Mouse (Mus musculus) G1E (cell line): ENCODE data around the gene Gm5617. TPM values are rescaled to one million over a fixed set of nuclear protein-coding genes. Genes with fewer than 3 reads are reported as not detected.
"Not testable (repeated sequence)": the region's sequence is repeated elsewhere in the genome, so short reads cannot be mapped to it uniquely, and the experiment has no call there.

ENCODE experiments used
- ATAC-seq: 2 replicates; pipeline ENCODE4 v1.8.0; 2016; ENCODE audit warnings: mild to moderate bottlenecking; ENCODE audit not compliant: insufficient number of reproducible peaks, poor library complexity, low FRiP score, severe bottlenecking; ENCODE audit errors: extremely low read depth
- DNase-seq: peaks from one replicate; pipeline ENCODE4 v3.0.0; 2012; ENCODE audit warnings: low spot score
- H3K27me3 ChIP-seq: 2 replicates; pipeline ENCODE4 v1.6.1; 2012; ENCODE audit warnings: mild to moderate bottlenecking, low read length, inconsistent platforms; ENCODE audit not compliant: insufficient read depth
- H3K36me3 ChIP-seq: replicated peaks from 2 replicates; pipeline ENCODE3; 2012; ENCODE audit warnings: mild to moderate bottlenecking, inconsistent platforms
- H3K4me1 ChIP-seq: 2 replicates; pipeline ENCODE4 v1.6.1; 2012; ENCODE audit warnings: low read depth, low read length, inconsistent platforms, mixed read lengths; ENCODE audit not compliant: insufficient read depth
- H3K4me3 ChIP-seq: 2 replicates; pipeline ENCODE4 v1.5.1; 2012; ENCODE audit warnings: low read depth, mild to moderate bottlenecking, inconsistent platforms, low read length, moderate library complexity, mixed read lengths
- H3K9me3 ChIP-seq: replicated peaks from 2 replicates; pipeline ENCODE4 v1.6.1; 2012; ENCODE audit warnings: inconsistent platforms
- CTCF ChIP-seq: IDR thresholded peaks from 2 replicates; pipeline ENCODE4 v1.5.1; 2012; ENCODE audit warnings: low read depth, low read length, inconsistent platforms, mixed read lengths
- GATA1 ChIP-seq: IDR thresholded peaks from 2 replicates; pipeline ENCODE4 v1.6.1; 2012; ENCODE audit warnings: borderline replicate concordance, low read length, inconsistent platforms, mixed read lengths
- GATA2 ChIP-seq: IDR thresholded peaks from 2 replicates; pipeline ENCODE4 v1.6.1; 2012; ENCODE audit warnings: low read depth, low read length, inconsistent platforms, borderline replicate concordance
- POLR2AphosphoS5 ChIP-seq: IDR thresholded peaks from 2 replicates; pipeline ENCODE4 v1.6.1; 2012; ENCODE audit warnings: low read depth, low read length, inconsistent platforms; ENCODE audit not compliant: insufficient replicate concordance
- TAL1 ChIP-seq: conservative IDR thresholded peaks from 2 replicates; pipeline ENCODE4 v1.6.1; 2012; ENCODE audit warnings: low read depth, low read length, inconsistent platforms, mixed read lengths
- polyA plus RNA-seq: library from polyadenylated mRNA; stranded (reverse); fragments of >175 nt; gene quantifications from 2 replicates; pipeline ENCODE4 v1.2.3, GENCODE M21; 2012
- total RNA-seq, 2 experiments: library from RNA; stranded (forward) in 1 of 2; stranded (reverse) in 1 of 2; fragments of 200-1000 nt in 1 of 2; fragments of >200 nt in 1 of 2; fragmentation: Nextera tagmentation in 1 of 2; gene quantifications; 2 replicates each; pipeline ENCODE4 v1.2.3; 2014 to 2017

The Gm5617 gene
- total and polyA plus RNA-seq, 3 experiments = 39.2 to 94.6 (median 90.9) TPM

GRCm38 (mm10) chr9:48532203-48532602, 37.0 kb downstream of the Gm5617 start:
- DNase-seq = no peak
- TF ChIP-seq GATA2 = no peak
- no peak for TF ChIP-seq TAL1
- H3K36me3 ChIP-seq = no peaks in the 10 kb centered on the region
- ATAC-seq = no peak
- H3K9me3 ChIP-seq = no peaks in the 10 kb centered on the region
- H3K27me3 ChIP-seq = peaks cover 4% of the 10 kb centered on the region; the same call in 1 of the 2 replicates
- no peak overlapping the region for H3K4me3 ChIP-seq
- H3K4me1 ChIP-seq = no peaks in the 10 kb centered on the region

GRCm38 (mm10) chr9:48532730-48533129, 37.5 kb downstream of the Gm5617 start:
- ATAC-seq (no peak), DNase-seq (no peak)
- H3K36me3 ChIP-seq = no peaks in the 10 kb centered on the region
- no peaks in the 10 kb centered on the region for H3K9me3 ChIP-seq
- no peaks in the 10 kb centered on the region for H3K4me1 ChIP-seq
- TF ChIP-seq TAL1 = no peak
- no peak overlapping the region for H3K4me3 ChIP-seq
- peaks cover 4% of the 10 kb centered on the region; the same call in 1 of the 2 replicates for H3K27me3 ChIP-seq

GRCm38 (mm10) chr9:48536414-48536813, 41.2 kb downstream of the Gm5617 start:
- no peak for ATAC-seq

GRCm38 (mm10) chr9:48537616-48538015, 42.4 kb downstream of the Gm5617 start:
- not testable (repeated sequence) for H3K36me3 ChIP-seq, H3K27me3 ChIP-seq, H3K4me1 ChIP-seq, H3K4me3 ChIP-seq, ATAC-seq, H3K9me3 ChIP-seq, DNase-seq

More at GRCm38 (mm10) chr9:48536414-48536813, 41.2 kb downstream of the Gm5617 start:
- Histone ChIP-seq H3K27me3 (peaks cover 8% of the 10 kb centered on the region; the same call in 1 of the 2 replicates), H3K4me1 (no peaks in the 10 kb centered on the region), H3K4me3 (no peak overlapping the region), H3K9me3 (peaks cover 2% of the 10 kb centered on the region), H3K36me3 (no peaks in the 10 kb centered on the region)
- DNase-seq = no peak
- TF ChIP-seq POLR2AphosphoS5 (no peak), TAL1 (no peak), CTCF (no peak), GATA2 (no peak), GATA1 (no peak)

GRCm38 (mm10) chr9:48538044-48538645, 42.9 kb downstream of the Gm5617 start:
- ATAC-seq (no peak), DNase-seq (no peak)
- no peak for TF ChIP-seq GATA1
- TF ChIP-seq CTCF = no peak
- Histone ChIP-seq H3K36me3 (no peaks in the 10 kb centered on the region), H3K9me3 (peaks cover 5% of the 10 kb centered on the region), H3K27me3 (0 out of 2 replicates have a peak, but pooled peaks cover 4% of the 10 kb centered on the region), H3K4me3 (no peak overlapping the region), H3K4me1 (no peaks in the 10 kb centered on the region)

- DNase-seq (no peak), ATAC-seq (no peak)
- Histone ChIP-seq H3K36me3 (no peaks in the 10 kb centered on the region), H3K4me3 (no peak overlapping the region), H3K27me3 (0 out of 2 replicates have a peak, but pooled peaks cover 4% of the 10 kb centered on the region), H3K9me3 (peaks cover 5% of the 10 kb centered on the region), H3K4me1 (no peaks in the 10 kb centered on the region)
- TF ChIP-seq CTCF = no peak
- no peak for TF ChIP-seq POLR2AphosphoS5
- TF ChIP-seq GATA1 = no peak
- no peak for TF ChIP-seq GATA2
- no peak for TF ChIP-seq TAL1
Observed at GRCm38 (mm10) chr9:48538688-48539087, 43.4 kb downstream of the Gm5617 start.

Other genes with a start within 250 kb of the Gm5617 start
- 10.5 and 64.3 TPM in 2 replicates for gene Nxpe2, start 142.0 kb upstream of the Gm5617 start, total RNA-seq (2014; fragmentation: Nextera tagmentation)
- gene Nxpe2, start 142.0 kb upstream of the Gm5617 start, total RNA-seq (2017) = 1.5 and 2.3 TPM in 2 replicates
- gene Nxpe2, start 142.0 kb upstream of the Gm5617 start, polyA plus RNA-seq = 0.12 and 0.18 TPM in 2 replicates
- gene Rexo2, start 14.8 kb upstream of the Gm5617 start, total RNA-seq (2014; fragmentation: Nextera tagmentation) = 259 and 329 TPM in 2 replicates
- 278 and 280 TPM in 2 replicates for gene Rexo2, start 14.8 kb upstream of the Gm5617 start, total RNA-seq (2017)
- gene Rexo2, start 14.8 kb upstream of the Gm5617 start, polyA plus RNA-seq = 226 and 248 TPM in 2 replicates
- 115 and 118 TPM in 2 replicates for gene Rbm7, start 143 bp upstream of the Gm5617 start, total RNA-seq (2014; fragmentation: Nextera tagmentation)
- gene Rbm7, start 143 bp upstream of the Gm5617 start, total RNA-seq (2017) = 154 and 155 TPM in 2 replicates
- 42.1 and 58.6 TPM in 2 replicates for gene Rbm7, start 143 bp upstream of the Gm5617 start, polyA plus RNA-seq
- gene Nnmt, start 109.7 kb downstream of the Gm5617 start, total RNA-seq (2014; fragmentation: Nextera tagmentation) = not detected in 2 replicates
- gene Nnmt, start 109.7 kb downstream of the Gm5617 start, total RNA-seq (2017) = 0.66 TPM in 1 of 2 replicates, not detected in the other
- not detected in 2 replicates for gene Nnmt, start 109.7 kb downstream of the Gm5617 start, polyA plus RNA-seq